Mouse (Mus musculus) kidney, adult 18-20 months (tissue): Measurements from ENCODE around the gene Kbtbd4.
A peak's percentile ranks its signal among the peaks of the same experiment; 100 is the strongest.

ENCODE experiments used
- DNase-seq: peaks from one replicate; pipeline ENCODE4 v3.0.0; 2021

Kbtbd4 gene

DNA sequence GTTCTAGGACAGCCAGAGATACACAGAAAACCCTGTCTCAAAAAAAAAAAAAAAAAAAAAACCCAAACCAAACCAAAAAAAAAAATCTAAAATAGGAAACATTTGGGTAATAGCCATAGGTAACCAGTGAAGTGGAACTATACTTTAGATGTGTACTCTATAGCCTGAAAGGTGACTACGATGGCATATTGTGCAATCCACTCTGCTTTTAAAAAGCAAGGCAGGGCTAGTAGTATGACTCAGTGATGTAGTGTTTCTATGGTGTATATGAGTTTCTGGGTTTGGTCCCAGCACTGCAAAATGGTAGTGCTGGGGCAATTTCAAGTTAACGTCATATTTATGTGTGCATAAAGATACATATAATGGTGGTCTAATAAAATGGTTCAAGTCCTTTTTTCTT lies 2.2 kb downstream of the Kbtbd4 start:
- no peak for DNase-seq

DNA sequence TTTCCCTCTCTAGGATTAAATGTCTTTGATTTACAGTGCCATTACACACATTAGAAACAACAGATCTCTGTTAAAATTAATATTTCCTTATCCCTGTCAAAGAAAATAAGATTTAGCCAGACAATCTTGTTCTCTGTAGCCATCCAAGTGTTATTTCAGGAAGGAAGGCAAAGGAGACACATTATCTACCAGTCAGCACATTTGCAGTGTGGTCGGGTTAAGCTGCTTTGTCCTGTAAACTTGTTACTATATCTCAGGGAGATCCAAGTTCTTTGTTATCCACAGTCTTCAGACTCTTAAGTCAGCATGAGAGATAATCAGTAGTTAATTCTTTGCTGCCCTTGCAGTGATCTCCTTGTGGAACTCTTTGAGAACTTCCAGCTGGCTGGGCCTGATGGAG lies 6.3 kb downstream of the Kbtbd4 start:
- DNase-seq: no peak

DNA sequence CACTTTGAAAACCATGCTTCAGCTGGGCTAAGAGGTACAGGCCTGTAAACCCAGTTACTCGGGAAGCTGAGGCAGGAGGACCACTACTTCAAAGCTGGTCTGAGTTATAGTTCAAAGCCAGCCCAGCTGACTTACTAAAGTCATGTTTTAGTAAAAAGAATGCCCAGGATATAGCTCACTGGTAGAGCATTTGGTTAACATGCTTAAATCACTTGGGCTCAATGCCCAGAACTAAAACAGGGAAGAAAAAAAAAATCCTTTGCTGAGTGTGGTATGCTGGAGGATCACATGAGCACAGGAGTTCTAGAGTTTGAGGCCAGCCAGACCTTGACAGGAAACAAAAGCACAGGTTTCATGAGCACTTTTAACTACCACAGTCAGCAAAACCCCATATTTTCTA lies 7.1 kb downstream of the Kbtbd4 start:
- no peak for DNase-seq

DNA sequence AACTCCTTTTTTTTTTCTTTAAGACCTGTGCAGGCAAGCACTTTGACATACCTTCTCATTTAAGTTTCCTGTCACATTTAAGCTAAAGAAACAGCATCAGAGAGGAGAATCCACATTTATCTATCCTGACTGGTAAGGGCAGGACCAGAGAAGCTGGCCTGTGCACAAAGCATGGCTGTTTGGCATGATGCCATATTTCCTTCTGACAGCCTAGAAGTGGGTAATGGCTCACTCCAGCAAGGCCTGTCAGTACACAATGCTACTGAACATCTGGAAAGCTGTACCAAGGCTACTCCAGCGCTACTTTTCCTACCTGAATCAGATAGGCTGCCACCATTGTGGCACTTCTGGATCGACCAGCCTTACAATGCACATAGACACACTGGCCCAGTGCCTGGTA lies 9.1 kb downstream of the Kbtbd4 start:
- DNase-seq: peak; percentile 38

DNA sequence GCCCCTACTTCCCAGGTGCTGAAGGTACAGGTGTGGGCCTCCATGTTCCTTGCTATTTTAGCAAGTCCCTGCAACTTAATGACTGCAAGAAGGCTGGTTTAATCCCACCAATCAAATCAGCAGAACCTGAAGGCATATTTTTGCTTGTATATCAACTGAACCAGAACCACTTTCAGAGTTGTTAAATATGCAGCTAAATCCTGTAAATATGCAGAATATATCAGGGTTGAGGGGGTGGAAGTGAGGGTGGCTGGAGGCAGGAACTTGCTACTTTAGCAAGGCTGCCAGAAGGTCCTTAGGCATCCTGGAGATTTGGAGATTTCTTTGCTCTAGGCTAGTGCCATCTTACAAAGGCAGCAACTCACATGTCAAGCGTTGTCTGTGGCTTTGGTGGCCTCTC lies 11.0 kb downstream of the Kbtbd4 start:
- no peak for DNase-seq

DNA sequence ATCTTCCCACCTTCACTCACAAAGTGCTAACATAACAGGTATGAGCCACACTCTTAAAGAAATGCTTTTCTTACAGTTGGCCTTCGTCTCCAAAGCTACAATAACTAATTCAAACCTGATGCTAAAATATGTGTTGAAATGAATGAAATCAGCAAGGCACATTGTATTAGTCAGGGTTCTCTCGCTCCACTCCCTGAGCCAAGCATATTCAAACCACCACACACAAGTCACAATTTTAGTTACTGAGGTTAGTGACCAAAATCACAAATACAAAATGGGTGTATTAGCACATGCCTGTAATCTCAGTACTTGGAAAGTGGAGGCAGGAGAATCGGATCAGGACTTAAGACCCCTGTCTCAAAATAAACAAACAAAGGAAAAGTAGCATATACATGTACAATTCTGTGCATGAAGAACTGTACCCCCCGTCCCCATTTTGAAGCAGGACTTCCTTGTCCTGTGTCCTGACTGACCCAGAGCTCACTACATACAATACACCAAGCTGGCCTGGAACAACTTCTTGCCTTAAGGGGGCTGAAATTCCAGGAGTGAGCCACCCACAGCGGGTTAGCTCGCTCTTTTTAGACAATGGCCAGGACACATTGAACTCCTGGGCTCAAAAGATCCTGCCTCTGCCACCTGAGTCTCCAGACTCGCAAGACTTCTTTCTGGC lies 12.2 kb downstream of the Kbtbd4 start:
- no peak for DNase-seq

DNA sequence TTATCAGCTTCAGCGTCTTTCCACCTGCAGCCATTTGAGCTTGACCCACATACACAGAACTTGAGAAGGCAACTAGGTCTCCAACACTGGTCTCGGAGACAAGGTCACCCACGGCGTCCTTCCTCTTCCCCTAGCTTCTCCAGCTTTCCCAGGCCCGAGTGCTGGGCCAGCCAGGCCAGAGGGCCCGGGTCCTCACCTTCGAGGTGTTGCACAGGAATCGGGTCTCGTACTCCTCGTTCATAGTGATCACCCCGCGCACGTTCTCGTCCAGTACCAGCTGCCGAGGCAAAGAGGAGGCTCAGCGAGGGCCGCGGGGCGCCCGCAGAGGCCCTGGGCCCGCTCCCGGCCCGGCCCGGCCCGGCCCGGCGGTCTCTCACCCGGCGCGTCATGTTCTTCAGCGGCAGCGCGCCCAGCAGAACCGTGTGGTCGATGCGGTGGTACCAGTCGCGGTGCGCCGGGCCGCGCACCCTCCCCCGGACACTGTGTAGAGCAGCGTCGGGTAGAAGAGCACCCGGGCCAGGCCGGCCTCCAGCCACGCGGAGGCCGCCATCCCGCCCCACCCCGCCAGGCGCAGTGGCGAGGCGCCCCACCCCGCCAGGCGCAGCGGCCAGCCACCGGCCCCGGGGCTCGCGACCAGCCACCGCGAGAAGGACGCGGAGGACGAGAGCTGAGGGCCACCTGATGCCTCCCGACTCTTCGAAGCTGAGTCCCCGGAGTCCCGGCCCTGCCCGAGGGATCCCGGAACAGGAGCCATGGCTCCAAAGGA lies 12.9 kb downstream of the Kbtbd4 start:
- DNase-seq: peak; percentile 81

DNA sequence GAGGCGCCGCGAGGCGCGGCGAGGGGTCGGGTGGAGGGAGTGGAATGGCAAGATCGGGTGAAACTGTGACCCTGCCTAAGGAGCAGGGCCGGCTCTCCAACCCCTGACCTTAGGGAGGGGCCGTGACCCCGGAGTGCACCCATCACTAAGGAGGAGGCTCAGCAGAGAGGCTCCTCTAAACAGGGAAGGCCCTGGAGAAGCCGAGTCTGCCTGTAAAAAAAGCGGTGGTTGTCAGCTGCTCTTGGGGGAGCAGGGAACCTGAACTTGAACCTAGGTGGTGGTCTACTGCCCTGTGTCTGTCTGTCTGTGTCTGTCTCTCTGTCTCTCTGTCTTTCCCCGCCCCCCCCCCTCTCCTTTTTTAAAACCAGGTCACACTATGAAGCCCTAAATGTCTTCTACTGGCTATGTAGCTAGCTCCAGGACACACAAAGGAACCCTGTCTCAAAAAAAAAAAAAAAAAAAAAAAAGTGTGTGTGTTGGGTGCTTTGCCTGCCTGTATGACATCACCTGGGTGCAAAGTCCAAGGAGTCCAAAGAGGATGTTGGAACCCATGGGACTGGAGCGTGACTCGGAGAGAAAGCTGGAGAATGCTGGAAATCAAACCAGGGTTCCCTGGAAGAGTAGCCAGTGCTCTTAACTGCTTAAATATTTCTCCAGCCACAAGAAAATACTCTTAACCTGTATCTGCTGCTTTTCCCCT lies 13.6 kb downstream of the Kbtbd4 start:
- peak; percentile 76 for DNase-seq

DNA sequence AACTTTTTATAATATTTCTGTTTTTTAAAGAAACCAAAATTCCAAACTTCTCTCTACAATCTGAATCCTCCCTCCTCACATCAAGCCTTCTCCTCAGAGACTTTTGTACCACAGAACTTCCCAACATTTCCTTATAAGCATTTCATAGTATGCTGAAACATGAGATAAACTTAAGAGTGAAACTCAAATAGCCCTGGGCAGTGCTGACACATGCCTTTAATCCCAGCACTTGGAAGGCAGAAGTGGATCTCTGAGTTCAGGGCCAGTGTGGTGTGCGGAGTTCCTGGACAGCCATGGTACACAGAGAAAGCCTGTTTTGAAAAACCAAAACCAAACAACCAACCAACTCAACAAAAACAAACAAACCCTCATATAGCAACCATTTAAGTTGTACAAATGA lies 16.6 kb downstream of the Kbtbd4 start:
- no peak for DNase-seq

DNA sequence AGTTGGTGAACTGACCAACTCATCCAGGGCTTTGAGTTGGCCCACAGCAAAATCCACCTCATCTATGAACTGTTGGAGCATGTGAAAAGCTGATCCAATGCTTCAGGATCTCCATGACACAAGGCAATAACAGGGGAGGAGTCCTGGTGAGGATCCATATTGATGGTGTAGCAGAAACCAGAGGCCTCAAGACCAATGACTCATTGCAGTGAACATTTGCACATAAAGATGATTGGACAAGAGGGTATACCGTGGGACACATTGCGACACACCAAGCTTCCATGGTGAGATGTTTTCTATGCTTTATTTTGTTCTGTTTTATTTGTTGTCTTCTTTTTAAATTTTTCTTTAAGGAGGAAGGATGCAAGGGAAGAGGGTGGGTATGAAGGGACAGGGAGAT lies 18.1 kb downstream of the Kbtbd4 start:
- DNase-seq: no peak

DNA sequence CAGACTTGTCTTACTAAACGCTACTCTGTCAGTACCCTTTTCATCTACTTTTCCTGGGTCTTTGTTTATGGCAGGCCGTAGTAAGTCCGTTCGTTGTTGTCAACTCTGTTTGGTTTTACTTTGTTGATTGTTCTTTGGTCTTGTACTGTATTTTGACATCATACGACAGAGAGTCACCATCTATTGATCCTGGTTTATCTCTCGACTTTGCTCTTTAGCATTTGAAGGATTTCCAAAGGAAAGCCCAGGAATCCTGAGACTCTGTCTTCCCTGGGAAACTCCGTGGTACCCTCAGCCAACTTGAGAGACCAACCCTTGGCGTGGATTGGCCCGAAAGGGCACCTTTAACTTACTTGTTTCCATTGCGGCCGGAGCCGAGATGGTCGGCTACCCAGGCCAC lies 24.0 kb downstream of the Kbtbd4 start:
- no peak for DNase-seq

DNA sequence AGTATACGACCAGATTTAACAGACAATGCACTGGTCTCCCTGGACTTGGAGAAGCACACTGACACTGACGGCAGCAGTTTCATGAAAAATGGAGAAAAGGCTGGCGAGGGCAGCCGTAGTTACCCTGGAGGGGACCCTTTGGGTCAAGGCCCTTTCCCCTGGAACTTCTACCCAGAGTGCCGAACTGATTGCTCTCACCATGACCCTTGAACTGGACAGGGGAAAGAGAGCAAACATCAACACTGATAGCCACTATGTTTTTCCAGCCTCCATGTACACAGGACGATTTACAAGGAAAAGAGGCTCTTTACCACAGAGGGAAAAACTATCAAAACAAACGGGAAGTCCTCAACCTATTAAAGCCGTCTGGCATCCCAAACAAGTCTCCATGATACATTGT lies 27.3 kb downstream of the Kbtbd4 start:
- no peak for DNase-seq

DNA sequence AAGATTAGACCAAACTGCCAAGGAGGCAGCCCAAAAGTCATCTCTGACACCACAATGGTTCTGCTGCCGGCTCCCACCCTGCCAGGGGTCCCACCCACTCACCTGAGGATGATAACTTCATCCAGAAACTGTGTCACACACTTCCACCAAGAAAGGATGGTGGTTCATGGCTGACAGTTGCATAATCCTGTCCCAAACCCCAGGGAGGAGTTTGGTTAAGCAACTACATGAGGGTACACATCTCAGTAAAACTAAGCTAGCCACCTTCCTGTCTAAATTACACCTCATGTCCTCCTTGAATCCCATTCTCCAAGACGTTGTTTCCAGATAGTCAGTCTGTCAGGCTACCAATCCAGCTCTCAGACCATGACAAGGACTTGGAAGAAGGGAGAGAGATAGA lies 27.7 kb downstream of the Kbtbd4 start:
- DNase-seq: no peak

DNA sequence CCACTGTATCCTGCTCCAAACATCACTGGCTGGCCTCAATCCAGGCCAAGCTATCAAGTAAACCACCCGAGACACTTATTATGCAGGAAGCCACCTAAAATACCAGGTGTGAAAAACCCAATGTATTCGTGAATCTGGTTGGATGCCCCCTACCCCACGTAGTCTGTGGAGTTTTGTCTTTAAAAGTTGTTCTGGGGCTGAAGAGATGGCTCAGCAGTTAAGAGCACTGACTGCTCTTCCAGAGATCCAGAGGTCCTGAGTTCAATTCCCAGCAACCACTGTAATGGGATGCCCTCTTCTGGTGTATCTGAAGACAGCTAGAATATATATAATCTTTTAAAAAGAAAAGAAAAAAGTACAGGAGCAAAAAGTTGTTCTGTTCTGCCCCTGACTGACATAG lies 33.8 kb downstream of the Kbtbd4 start:
- DNase-seq: no peak

DNA sequence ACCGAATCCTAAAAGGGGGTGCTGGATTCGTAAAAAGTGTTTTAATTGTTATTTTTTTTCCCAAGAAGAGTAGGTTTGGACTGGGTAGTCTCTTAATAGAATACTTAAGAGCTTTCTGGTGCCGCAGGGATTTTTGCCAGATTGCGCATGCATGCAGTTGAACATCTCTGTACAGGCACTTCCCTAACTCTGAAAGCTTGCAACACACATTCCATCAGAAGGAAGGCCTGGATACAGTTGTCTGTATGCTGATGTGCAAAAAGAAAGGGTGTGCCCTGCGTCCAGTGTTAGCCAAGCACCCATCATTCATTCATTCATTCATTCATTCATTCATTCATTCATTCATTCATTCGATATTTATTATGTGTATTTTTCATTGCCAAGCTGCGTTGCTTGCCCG lies 35.2 kb downstream of the Kbtbd4 start:
- no peak for DNase-seq

DNA sequence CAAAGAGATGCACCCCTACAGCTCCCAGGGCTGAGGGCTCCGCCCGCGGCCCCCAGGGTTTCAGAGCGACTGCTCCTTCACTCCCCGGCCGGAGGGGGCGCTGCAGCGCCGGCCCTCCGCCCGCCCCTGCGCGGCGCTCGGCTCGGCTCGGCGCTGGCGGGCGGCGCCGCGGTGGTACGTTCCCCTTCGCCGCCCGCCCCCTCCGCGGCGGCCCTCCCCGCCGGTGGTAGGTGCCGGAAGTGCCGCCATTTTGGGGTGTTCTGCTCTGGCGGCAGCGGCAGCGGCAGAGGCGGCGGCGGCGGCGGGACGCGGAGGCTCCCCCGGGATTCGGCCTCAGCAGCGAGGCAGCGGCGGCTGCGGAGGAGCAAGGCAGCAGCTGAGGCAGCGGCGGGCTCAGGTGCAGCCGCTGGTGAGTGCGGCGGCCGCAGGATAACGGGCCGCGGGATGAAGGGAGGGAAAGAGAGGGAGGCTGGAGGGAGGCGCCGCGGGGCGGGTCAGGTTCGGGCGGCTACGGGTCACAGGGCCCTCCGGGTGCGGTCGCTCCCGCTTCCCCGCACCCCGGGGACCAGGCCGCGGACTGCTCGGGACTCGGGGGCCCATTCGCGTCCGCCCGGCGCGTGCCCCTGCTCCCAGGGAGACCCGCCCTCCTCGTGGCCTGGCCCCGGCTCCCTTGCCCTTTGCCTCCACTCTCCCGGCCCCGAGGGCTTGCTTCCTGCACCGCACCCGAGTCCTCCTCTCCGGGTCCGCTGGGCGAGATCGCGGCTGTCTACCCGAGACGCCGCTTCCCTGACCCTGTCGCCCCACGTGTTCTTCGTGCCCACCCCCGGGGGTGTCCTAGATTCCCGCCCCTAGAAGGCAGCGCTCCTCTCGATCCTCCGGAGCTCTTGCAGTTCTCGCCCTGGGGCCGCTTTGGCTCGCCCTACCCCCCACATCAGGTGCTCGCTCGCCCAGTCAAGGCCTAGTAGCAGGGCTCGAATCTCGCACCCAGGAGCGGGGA lies 36.0 kb downstream of the Kbtbd4 start, which contains the start of gene Celf1:
TSS of gene Celf1 (plus strand) at position 150 of the 997 bp plus-strand sequence.
- DNase-seq: peak; percentile 88

DNA sequence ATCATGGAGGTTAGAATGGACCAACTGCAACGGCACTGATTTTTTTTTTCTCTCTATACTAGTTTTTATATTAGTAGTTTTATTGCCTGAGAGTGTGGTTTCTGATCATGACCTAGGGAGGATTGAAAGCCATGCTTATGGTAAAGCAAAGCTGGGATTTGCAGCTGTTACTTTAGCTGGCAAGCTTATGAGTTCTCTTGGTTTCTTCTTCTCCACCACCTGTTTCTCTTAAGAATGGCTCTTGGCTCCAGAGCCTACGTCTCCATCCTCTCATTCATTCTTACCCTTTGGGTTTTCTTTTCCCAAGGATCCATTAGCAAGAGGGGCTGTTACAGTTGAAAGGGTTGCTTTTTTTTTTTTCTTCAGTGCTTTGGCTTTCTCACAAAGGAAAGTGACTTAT lies 37.2 kb downstream of the Kbtbd4 start:
- DNase-seq: no peak

DNA sequence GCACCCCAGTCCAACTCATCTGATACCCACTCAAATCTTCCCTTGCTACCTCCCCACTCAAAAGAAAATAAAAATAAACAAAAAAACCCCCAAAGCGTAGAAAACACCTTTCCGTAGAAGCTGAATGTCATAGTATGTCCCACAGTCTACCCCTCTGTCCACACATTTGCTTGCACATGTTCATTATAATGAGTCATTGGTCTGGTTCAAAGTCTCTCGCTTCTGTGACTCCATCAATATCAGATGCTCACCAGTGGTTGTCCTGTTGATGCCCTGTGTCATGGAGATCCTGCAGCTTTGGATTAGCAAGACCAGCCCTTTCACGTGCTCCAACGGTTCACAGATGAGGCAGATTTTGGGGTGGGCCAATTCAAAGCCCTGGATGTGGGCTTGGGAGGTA lies 45.6 kb downstream of the Kbtbd4 start:
- DNase-seq: no peak

DNA sequence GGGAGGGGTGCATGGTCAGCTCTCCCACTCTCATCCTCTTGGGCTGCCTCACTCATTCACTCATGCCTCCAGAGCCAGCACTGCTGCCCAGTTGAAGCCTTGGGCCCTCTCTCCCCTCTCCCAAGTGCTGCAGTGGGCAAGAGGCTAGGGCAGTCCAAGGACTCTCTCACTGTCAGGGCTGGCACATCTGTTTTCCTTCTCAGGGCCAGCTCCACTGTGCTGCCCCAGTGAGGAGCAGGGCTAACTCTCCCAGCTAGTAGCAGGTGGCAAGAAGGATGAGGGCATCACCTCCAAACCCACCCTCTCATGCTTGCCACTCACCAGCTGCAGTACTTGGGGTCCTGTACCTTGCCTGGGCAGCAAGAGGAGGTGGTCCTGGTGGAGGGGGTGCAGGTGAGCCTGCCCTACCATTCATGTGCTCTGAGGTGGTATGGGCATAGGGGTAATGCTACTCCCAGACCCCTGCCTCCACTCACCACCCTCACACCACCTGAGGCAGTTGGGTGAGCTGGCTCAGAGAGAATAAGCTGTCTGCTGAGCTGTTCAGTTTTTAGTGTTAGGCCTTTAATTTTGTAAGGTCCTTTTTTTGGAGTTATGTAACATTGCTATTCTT lies 46.1 kb downstream of the Kbtbd4 start:
- no peak for DNase-seq

DNA sequence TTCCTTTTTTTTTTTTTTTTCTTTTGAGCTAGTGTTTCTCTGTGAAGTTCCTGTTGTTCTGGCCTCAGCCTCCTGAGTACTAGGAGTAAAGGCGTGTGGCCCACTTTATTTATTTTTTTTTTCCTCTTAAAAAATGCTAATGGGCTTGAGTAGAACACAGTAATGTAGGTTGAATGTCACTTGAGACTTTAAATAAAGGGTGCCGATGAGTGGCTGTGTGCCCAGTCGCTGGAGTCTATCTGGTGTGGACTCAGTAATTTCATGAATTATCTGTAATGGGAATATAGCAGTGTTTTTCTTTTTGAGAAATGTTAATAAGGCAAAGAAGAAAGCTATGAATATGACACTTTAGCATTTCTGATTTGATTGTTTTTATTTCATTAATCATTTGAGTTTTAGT lies 48.9 kb downstream of the Kbtbd4 start:
- no peak for DNase-seq

DNA sequence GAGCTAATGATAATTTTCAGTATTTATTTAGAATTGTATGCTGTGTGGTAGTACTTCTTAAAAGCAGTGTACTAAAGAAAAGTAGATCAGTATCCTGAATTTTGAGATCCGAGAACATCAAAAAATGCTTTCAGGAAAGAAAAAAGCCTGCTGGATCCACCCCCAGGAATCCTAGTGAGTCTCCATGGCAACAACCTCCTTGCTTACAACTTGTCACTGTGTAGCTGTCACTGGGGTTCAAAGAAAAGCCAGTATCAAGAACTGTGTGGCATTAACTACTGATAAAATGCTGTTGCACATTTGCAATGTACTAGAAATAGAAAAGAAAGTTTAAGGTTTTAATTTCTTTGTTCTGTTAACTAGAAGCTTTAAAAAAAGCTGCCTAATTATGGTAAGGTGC lies 51.5 kb downstream of the Kbtbd4 start:
- no peak for DNase-seq

DNA sequence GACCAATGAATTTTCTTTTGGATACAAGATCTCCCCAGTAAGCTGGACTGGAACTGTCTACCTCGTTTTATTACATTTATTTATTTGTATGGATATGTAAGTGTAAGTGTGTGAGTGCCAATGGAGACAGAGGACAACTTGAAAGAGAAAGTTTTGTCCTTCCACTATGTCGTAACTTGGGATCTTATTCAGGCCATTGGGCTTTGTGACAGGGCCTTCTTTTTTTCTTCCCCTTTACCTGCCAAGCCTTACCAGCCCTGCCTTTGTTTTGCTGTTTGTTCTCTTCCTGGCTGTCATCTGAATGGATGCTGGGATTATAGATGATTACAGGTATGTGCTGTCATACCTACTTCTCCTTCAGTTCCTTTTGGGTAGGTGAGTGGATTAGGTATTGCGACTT lies 54.3 kb downstream of the Kbtbd4 start:
- DNase-seq: no peak
